Mouse (Mus musculus): ENCODE data around the gene 1700113H08Rik.
A peak's percentile ranks its signal among the peaks of the same experiment; 100 is the strongest.

The 1700113H08Rik gene

GRCm38 (mm10) chr10:87059447-87059846 lies 1.6 kb downstream of the 1700113H08Rik start:
- DNase-seq, result no peak

DNA sequence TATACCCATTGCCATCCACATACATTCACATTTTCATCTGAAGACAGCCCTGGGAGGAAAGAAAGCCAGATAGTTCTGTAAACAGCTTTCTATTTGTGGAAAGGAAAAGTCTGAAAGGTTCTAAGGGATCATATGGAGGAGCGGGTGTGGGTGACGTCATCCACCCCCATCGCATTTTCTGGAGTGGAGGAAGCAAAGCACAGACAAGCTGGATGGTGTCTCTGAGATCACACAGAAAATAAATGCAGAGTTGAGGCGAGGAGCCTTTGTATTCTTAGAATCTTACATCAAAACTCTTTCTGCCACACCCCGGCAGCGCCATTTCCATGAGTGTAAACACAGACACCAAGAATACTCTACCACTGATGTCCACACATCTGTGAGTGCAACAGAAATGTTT lies 26.4 kb downstream of the 1700113H08Rik start:
- no peak for DNase-seq

DNA sequence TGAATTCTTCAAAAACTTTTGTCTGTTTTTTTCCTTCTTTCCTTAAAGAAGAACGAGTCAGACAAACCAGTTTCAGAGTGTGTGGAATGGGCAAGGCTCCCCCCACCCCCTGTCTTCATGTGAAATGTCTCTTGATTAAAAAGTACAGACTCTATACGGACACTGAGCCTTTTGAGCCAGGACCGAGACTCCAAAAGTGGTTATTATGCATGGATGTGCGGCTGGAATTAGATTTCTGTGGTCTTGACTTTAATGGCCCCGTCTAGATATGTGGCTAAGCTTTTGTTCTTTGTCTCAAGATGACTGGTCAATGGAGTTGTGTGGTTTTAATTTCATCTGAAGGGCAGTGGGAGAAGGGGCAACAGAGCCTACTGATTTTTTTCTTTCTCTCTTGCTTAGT lies 29.8 kb downstream of the 1700113H08Rik start:
- no peak for DNase-seq

GRCm38 (mm10) chr10:87094249-87094648 lies 36.4 kb downstream of the 1700113H08Rik start:
- peak; percentile 18 to 28 for DNase-seq

DNA sequence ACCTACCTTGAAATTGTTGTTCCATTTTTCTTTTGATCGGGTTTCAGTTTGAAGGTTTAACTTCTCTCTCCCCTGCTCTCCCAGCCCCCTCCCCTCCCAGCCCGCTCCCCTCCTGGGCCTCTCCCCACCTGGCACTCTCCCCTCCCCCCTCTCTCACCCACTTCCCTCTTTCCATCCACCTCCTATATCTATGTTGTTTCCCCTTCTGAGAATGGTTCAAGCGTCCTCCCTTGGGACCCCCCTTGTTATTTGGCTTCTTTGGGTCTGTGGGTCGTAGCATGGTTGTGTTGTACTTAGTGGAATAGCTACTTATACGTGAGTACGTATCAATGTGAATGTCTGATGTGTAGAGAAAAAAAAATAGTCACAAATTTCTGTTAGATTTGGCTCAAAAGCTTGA lies 40.9 kb downstream of the 1700113H08Rik start:
- no peak for DNase-seq

DNA sequence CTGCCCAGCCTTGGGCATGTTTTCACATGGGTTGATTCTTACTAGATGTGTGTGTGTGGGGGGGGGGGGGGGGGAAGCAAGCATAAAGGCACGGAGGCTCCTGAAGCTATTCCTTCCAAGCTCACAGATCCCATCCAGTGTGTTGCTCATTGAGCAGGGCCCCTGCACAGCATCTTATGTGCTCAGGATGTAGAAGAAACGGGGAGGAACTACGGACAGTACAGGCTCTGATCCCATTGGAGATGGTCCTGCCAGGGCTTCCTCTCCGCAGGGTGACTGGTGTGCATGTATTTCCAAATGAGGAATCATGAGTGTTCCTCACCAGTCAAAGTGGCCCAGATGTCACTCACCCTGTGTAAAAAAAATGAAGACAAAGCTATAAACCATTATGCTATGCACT lies 42.8 kb downstream of the 1700113H08Rik start:
- DNase-seq, result no peak

DNA sequence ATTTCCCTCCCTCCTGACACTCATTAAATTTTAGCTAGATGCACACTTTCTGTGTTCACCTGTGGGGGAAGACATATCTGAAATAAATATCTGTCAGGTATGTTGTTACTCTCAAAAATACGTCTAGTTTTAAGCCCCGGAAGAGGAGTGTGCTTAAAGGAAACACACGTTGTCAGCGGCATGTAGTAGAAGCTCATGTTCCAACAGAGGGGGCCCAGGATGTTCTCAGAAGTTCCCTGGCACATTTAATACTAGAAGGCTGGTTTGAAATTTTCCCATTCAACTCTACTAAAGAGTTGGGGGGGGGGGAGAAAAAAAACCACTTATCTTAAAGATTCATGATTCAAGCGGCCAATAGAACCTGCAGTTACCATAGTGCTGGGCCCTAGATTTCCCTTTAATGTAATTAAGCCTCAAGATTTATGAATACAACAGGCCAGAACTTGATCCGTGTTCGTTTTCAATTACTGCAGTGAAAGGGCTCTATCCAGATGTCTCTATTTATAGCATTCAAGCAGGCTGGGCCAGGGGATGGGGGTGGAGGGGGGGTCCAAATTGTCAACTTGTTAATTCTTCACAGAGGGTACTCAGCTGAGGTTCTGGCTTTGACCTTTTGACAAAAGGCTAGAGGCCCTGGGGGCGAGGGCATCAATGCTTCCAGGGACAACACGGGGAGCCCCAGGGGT lies 43.6 kb downstream of the 1700113H08Rik start:
- DNase-seq, result no peak

DNA sequence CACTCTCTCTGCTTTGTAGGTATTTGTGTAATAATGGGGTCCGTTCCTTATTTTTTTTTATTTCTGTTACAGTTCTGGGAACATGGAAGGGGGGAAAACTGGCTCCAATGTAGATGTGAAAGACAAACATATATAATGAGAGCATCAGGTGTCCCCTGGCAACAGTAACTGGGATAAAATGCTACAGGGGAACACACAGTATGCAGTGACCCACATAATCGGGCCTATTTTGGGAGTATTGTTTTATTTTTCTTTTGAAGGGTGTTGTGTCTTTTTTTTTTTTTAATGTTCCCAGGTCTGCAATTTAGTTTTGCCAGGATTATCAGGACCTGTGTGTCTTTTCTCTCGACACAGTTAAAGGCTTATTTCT lies 44.1 kb downstream of the 1700113H08Rik start:
- no peak for DNase-seq

- DNase-seq, result no peak
Observed at GRCm38 (mm10) chr10:87102455-87102854, 44.6 kb downstream of the 1700113H08Rik start.

- DNase-seq, result no peak
Observed at GRCm38 (mm10) chr10:87103286-87103685, 45.4 kb downstream of the 1700113H08Rik start.

DNA sequence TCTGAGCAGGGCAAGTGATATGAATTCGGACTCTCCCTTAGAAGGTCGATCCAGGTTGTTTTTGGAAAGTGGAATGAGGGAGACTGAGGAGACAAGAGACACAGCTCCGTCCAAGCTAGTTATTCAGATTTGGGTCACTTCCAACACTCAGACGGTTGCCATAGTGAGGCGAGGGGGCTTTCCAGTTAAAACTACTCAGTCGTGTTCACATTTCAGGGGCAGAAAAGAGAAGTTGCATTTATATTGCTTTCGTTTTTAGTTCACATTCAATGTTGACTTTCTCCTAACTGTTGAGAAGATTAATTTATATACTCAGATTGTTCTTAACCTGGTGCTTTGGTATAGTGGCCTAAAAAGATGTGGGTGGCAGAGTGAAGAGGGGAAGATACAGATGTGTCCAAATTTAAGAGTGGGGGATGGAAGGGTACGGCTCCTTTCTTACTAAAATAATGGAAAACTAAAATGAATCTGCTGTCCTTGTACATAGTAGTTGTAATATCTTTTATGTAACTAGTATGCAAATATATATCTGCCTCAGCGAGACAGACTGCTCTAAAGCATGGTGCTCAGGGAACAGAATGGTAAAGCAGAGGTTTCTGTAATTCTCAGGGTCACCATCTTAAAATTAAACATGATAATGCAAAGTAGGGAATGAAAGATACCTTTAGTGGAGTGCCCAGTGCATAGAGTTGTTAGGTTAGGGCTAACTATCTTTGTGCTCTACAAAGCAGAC lies 49.9 kb downstream of the 1700113H08Rik start:
- no peak for DNase-seq

DNA sequence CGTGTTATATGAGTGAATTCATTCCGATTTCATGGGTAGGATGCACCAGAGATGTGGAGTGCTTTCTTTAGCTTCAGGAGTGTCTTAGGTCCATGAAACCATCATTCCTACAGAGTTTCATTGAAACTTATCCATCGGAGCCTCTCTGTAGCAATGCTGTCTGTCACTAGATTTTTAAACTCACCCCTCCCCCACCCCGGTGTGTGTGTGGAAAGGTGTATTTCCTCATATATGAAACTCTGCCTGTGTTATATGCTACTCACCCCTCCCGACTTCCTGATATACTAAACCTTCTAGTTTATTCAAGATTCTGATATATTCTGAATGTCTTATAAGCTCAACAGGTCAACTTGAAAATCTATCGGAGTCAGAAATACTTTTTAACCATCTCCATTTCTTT lies 50.5 kb downstream of the 1700113H08Rik start:
- DNase-seq, result no peak

- DNase-seq, result no peak
Observed at GRCm38 (mm10) chr10:87109038-87109771, 51.4 kb downstream of the 1700113H08Rik start.

- no peak for DNase-seq
Observed at GRCm38 (mm10) chr10:87110909-87111308, 53.1 kb downstream of the 1700113H08Rik start.

GRCm38 (mm10) chr10:87125094-87125493 lies 67.2 kb downstream of the 1700113H08Rik start:
- no peak for DNase-seq

DNA sequence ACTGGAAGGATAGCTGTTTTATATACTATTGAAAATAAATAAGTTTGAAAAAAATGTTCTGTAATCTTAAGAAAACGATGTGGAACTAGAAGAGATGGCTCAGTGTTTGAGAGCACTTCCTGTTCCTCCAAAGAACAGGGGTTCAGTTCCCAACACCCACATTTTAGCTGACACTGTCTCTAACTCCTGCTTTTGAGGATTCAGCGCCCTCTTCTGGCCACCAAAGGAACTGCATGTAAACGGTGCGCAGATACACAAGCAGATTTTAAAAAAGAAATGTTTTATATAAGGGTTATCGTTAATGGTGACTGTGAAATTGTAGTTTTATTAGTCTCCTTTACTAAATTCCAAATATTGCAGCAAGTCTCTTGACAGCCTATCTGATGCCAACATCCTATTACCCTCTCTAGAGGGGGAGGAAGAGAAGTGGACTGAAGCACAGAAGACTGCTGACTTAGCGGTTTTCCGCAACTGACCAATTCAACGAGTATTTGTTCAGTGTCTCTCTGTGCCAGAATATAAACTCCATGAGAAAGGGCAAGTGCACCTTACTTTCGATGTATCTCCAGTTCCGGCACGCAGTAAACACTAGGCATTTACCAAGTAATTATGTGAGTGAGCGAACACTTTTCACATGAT lies 68.5 kb downstream of the 1700113H08Rik start:
- peak; percentile 6 to 9 for DNase-seq

DNA sequence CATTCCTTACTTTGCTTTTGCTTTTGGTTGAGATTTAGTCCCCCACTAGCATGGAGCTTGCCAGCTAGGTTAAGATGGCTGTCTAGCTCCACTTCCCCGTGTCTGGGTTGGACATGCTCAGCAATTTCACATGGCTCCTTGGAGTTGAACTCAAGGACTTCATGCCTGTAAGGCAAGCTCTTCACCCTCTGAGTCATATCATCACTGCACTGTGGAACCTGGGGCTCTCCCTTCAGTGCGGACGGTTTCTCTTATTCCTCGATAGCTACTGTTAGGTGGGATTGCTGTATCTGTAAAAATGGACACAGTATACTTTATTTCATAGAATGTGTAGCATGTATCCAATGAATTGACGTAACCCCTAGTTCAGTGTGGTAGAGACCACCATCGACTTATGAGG lies 93.2 kb downstream of the 1700113H08Rik start:
- DNase-seq, result no peak

GRCm38 (mm10) chr10:87153731-87154505 lies 96.1 kb downstream of the 1700113H08Rik start:
- no peak for DNase-seq

DNA sequence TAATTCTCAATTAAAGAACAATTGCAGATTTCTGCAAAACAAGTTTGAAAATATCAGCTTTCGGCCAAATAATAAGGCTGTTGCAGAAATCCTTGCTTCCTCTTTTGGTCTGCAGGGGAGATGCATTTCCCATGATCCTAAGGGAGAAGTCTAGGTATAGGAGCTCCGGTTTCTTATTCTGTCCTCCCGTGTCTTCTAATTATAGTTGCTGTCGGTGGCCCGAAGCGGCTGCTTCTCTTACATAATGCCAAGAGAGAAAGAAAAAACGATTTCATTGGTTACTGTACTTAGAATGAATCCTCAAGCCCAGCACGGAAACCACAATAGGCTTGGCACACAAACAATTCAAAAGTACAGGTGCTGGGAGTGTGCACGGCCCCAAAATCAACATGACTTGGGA lies 101.9 kb downstream of the 1700113H08Rik start:
- DNase-seq, result no peak

GRCm38 (mm10) chr10:87196123-87196756 lies 138.4 kb downstream of the 1700113H08Rik start:
- DNase-seq, result no peak

GRCm38 (mm10) chr10:87198720-87199119 lies 140.9 kb downstream of the 1700113H08Rik start:
- DNase-seq, result no peak

DNA sequence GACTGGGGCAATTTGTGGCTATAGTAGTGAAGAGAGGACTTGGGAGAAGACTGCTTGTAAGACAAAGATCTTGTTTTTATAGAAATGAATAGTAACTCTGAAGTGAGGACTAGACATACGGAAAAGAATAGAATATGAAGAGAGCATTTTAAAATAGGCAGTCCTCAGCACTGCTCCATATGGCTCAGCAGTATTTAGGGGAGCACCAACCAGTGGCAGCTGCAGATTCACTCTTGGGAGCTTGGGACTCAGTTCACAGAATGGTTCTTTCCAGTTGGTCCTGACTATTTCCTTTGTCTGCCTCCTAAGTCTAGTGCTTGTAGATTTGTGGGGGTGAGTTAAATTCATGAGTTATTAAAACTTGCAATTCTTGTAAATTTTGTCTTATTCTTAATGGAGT lies 151.6 kb downstream of the 1700113H08Rik start:
- DNase-seq, result no peak

Data from kidney, postnatal 4 days (tissue).